Mouse (Mus musculus): ENCODE data around the gene Vmn2r117. TPM values are rescaled to one million over a fixed set of nuclear protein-coding genes. Genes with fewer than 3 reads are reported as not detected.

Gene Vmn2r117
- polyA plus RNA-seq (2012; rRNA removed): not detected in 2 replicates

GRCm38 (mm10) chr17:23479599-23479998 is at the start of gene Vmn2r117:
Gene Vmn2r117 (minus strand): TSS chr17:23479699.

Other genes with a start within 250 kb of the Vmn2r117 start
- not detected in 2 replicates for gene Vmn2r114, start 167.2 kb downstream of the Vmn2r117 start, polyA plus RNA-seq (2012; rRNA removed)
- gene Vmn2r115, start 136.0 kb downstream of the Vmn2r117 start, polyA plus RNA-seq (2012; rRNA removed): not detected in 2 replicates
- gene Vmn2r116, start 95.1 kb downstream of the Vmn2r117 start, polyA plus RNA-seq (2012; rRNA removed): not detected in 2 replicates
- 28.2 and 29.6 TPM in 2 replicates for gene Zfp213, start 84.5 kb upstream of the Vmn2r117 start, polyA plus RNA-seq (2012; rRNA removed)
- 37.1 and 44.1 TPM in 2 replicates for gene Zfp13, start 119.8 kb upstream of the Vmn2r117 start, polyA plus RNA-seq (2012; rRNA removed)
- gene Zscan10, start 121.2 kb upstream of the Vmn2r117 start, polyA plus RNA-seq (2012; rRNA removed): 0.11 and 0.26 TPM in 2 replicates
- gene Mmp25, start 165.6 kb upstream of the Vmn2r117 start, polyA plus RNA-seq (2012; rRNA removed): 0.45 and 0.59 TPM in 2 replicates
- 1.9 and 2.2 TPM in 2 replicates for gene Bicdl2, start 180.8 kb upstream of the Vmn2r117 start, polyA plus RNA-seq (2012; rRNA removed)
- 255 and 265 TPM in 2 replicates for gene Hcfc1r1, start 193.9 kb upstream of the Vmn2r117 start, polyA plus RNA-seq (2012; rRNA removed)
- gene Thoc6, start 194.2 kb upstream of the Vmn2r117 start, polyA plus RNA-seq (2012; rRNA removed): 33.8 and 40.2 TPM in 2 replicates
- 86.1 and 128 TPM in 2 replicates for gene Tnfrsf12a, start 197.8 kb upstream of the Vmn2r117 start, polyA plus RNA-seq (2012; rRNA removed)
- 0.17 and 0.45 TPM in 2 replicates for gene Cldn6, start 199.6 kb upstream of the Vmn2r117 start, polyA plus RNA-seq (2012; rRNA removed)
- 0.43 and 0.55 TPM in 2 replicates for gene Cldn9, start 204.3 kb upstream of the Vmn2r117 start, polyA plus RNA-seq (2012; rRNA removed)
- 0.20 and 0.23 TPM in 2 replicates for gene 1520401A03Rik, start 243.1 kb upstream of the Vmn2r117 start, polyA plus RNA-seq (2012; rRNA removed)
- gene Pkmyt1, start 246.6 kb upstream of the Vmn2r117 start, polyA plus RNA-seq (2012; rRNA removed): 42.7 and 44.1 TPM in 2 replicates

All from ovary, adult 2 months (tissue).